Mouse (Mus musculus): ENCODE measurements around the gene Mrps16. TPM values are rescaled to one million over a fixed set of nuclear protein-coding genes. Genes with fewer than 3 reads are reported as not detected.
A peak's percentile ranks its signal among the peaks of the same experiment; 100 is the strongest.

Gene Mrps16
- polyA plus RNA-seq (2012), result 1.8 and 2.8 TPM in 2 replicates

- Histone ChIP-seq H3K4me1 (ENCODE audit: control insufficient read depth) (peaks cover 35% of the 10 kb centered on the region), H3K36me3 (ENCODE audit: control insufficient read depth) (peaks cover 24% of the 10 kb centered on the region), H3K9me3 (ENCODE audit: control insufficient read depth, low read length) (no peaks in the 10 kb centered on the region), H3K27me3 (ENCODE audit: control insufficient read depth) (no peaks in the 10 kb centered on the region), H3K4me3 (replicated peaks) (peak within 1 kb of the TSS; percentile 70)
- TF ChIP-seq GATA1 (IDR thresholded peaks at IDR 0.05; ENCODE audit: low read length) (no peak), TAL1 (IDR thresholded peaks at IDR 0.05; ENCODE audit: low read length) (no peak)
Measured at GRCm38 (mm10) chr14:20393205-20393913, at the start of gene Mrps16. TSS of gene Mrps16 (minus strand) at chr14:20393634.

DNA sequence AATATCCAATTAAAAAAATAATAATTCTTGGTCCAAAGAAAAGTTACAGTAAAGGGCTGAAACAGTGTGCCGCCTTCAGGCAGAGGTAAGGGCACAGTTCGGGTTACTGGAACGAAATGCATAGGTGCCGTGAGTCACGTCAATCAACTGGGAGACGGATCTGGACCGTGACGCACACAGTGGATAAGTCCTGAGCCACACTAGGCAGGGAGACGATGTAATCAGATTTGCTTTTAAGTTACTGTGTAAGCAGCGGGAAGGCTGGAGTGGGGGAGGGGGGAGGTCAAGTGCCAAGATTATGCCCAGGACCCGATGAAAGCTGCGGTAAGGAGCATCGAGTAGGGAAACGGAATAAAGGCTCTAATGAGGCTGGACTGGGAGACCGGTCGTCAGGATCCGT lies 48.8 kb upstream of the Mrps16 start:
- Histone ChIP-seq H3K9me3 (ENCODE audit: control insufficient read depth, low read length) (no peaks in the 10 kb centered on the region; the same call in 1 of the 2 replicates), H3K4me1 (ENCODE audit: control insufficient read depth) (no peaks in the 10 kb centered on the region)
- no peak for TF ChIP-seq GATA1 (IDR thresholded peaks at IDR 0.05; ENCODE audit: low read length)
- TF ChIP-seq TAL1 (IDR thresholded peaks at IDR 0.05; ENCODE audit: low read length), result no peak

DNA sequence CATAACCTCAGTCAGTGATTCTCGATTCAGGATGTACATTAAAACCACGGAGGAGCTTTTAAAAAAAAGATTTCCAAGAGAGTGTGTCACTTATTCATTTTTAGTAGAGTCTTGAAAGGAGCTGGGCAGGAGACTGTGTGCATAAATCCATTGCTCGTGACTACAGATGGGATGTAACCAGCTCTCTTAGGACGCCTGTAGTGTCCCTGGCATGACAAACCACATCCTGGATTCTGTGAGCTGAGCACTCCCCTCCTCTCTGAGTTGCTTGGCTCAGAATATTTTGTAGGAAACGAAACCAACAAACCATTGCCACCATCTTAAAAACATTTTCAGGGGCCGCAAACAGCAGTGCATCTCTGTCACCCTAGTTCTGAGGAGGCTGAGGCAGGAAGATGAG lies 43.5 kb upstream of the Mrps16 start:
- no peaks in the 10 kb centered on the region for H3K9me3 ChIP-seq (ENCODE audit: control insufficient read depth, low read length)
- H3K4me3 ChIP-seq (replicated peaks), result no peak overlapping the region
- no peak for TF ChIP-seq TAL1 (IDR thresholded peaks at IDR 0.05; ENCODE audit: low read length)
- no peak for TF ChIP-seq GATA1 (IDR thresholded peaks at IDR 0.05; ENCODE audit: low read length)
- H3K36me3 ChIP-seq (ENCODE audit: control insufficient read depth), result no peaks in the 10 kb centered on the region
- H3K27me3 ChIP-seq (ENCODE audit: control insufficient read depth), result no peaks in the 10 kb centered on the region
- H3K4me1 ChIP-seq (ENCODE audit: control insufficient read depth), result no peaks in the 10 kb centered on the region

More for the DNA sequence above, 48.8 kb upstream of the Mrps16 start:
- H3K4me3 ChIP-seq (replicated peaks), result no peak overlapping the region
- no peaks in the 10 kb centered on the region for H3K27me3 ChIP-seq (ENCODE audit: control insufficient read depth)
- no peaks in the 10 kb centered on the region for H3K36me3 ChIP-seq (ENCODE audit: control insufficient read depth)

- H3K27me3 ChIP-seq (ENCODE audit: control insufficient read depth), result no peaks in the 10 kb centered on the region
- no peaks in the 10 kb centered on the region for H3K9me3 ChIP-seq (ENCODE audit: control insufficient read depth, low read length)
- no peaks in the 10 kb centered on the region for H3K36me3 ChIP-seq (ENCODE audit: control insufficient read depth)
- no peak overlapping the region for H3K4me3 ChIP-seq (replicated peaks)
- TF ChIP-seq TAL1 (IDR thresholded peaks at IDR 0.05; ENCODE audit: low read length) (no peak), GATA1 (IDR thresholded peaks at IDR 0.05; ENCODE audit: low read length) (no peak)
- H3K4me1 ChIP-seq (ENCODE audit: control insufficient read depth), result no peaks in the 10 kb centered on the region
Measured at GRCm38 (mm10) chr14:20432420-20432819, 39.0 kb upstream of the Mrps16 start.

DNA sequence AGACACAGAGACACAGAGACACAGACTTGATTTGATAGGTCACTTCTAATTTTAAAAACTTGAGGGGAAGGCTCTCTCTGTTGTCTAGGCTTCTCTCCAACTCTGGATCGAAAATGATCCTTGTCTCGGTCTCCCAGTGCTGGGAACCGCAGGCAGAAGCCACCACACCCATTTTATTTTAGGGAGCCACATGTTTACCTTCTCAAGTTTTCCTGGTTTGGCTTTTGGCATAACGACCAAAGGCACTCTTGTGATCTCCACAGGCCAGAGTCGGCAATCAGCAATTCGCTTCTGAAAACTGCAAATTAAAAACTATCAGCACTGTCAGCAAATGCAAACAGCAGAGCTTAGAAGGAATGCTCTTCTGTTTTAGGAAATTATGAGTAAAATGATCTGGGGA lies 38.3 kb upstream of the Mrps16 start:
- Histone ChIP-seq H3K27me3 (ENCODE audit: control insufficient read depth) (no peaks in the 10 kb centered on the region), H3K9me3 (ENCODE audit: control insufficient read depth, low read length) (no peaks in the 10 kb centered on the region), H3K4me1 (ENCODE audit: control insufficient read depth) (no peaks in the 10 kb centered on the region), H3K36me3 (ENCODE audit: control insufficient read depth) (no peaks in the 10 kb centered on the region), H3K4me3 (replicated peaks) (no peak overlapping the region)
- TF ChIP-seq GATA1 (IDR thresholded peaks at IDR 0.05; ENCODE audit: low read length) (no peak), TAL1 (IDR thresholded peaks at IDR 0.05; ENCODE audit: low read length) (no peak)

DNA sequence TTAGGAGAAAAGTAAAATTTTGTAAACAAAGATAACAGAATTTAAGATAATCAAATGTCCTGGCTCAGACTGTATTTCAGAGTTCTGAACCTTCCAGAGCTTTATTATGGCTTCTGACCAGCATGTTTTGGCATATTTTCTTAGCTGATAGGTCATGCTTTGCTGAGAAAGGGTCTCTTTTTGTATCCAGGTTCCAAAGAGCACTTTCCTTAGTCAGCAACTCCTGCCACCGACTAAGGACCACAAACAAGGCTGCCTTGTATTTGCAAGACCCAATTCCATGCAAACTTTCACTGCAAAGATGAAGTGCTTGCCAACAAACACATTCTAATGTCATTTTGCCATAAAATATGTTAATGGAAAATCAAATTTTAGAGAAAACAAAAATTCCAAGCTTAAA lies 36.4 kb upstream of the Mrps16 start:
- Histone ChIP-seq H3K27me3 (ENCODE audit: control insufficient read depth) (no peaks in the 10 kb centered on the region), H3K36me3 (ENCODE audit: control insufficient read depth) (no peaks in the 10 kb centered on the region), H3K4me3 (replicated peaks) (no peak overlapping the region), H3K4me1 (ENCODE audit: control insufficient read depth) (no peaks in the 10 kb centered on the region), H3K9me3 (ENCODE audit: control insufficient read depth, low read length) (no peaks in the 10 kb centered on the region)
- TF ChIP-seq GATA1 (IDR thresholded peaks at IDR 0.05; ENCODE audit: low read length) (no peak), TAL1 (IDR thresholded peaks at IDR 0.05; ENCODE audit: low read length) (no peak)

DNA sequence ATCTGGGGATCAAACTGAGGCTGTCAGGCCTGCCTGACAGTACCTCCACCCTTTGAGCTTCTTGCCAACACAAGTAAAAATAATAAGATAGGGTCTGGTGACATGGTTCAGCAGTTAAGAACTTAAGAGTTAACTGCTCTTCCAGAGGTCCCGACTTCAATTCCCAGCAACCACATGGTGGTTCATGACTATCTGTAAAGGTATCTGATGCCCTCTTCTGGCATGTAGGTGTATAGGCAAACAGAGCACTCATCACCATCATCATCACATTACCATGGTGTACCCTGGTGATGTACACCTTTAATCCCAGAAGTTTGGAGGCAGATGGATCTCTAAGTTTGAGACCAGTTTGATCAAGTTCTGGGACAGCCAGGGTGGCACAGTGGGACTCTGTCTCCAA lies 35.2 kb upstream of the Mrps16 start:
- Histone ChIP-seq H3K4me3 (replicated peaks) (no peak overlapping the region), H3K9me3 (ENCODE audit: control insufficient read depth, low read length) (no peaks in the 10 kb centered on the region), H3K27me3 (ENCODE audit: control insufficient read depth) (no peaks in the 10 kb centered on the region), H3K4me1 (ENCODE audit: control insufficient read depth) (no peaks in the 10 kb centered on the region), H3K36me3 (ENCODE audit: control insufficient read depth) (no peaks in the 10 kb centered on the region)
- TF ChIP-seq GATA1 (IDR thresholded peaks at IDR 0.05; ENCODE audit: low read length) (no peak), TAL1 (IDR thresholded peaks at IDR 0.05; ENCODE audit: low read length) (no peak)

GRCm38 (mm10) chr14:20423046-20423445 lies 29.6 kb upstream of the Mrps16 start:
- Histone ChIP-seq H3K4me3 (replicated peaks) (no peak overlapping the region), H3K27me3 (ENCODE audit: control insufficient read depth) (no peaks in the 10 kb centered on the region), H3K36me3 (ENCODE audit: control insufficient read depth) (no peaks in the 10 kb centered on the region), H3K4me1 (ENCODE audit: control insufficient read depth) (no peaks in the 10 kb centered on the region), H3K9me3 (ENCODE audit: control insufficient read depth, low read length) (no peaks in the 10 kb centered on the region)
- TF ChIP-seq GATA1 (IDR thresholded peaks at IDR 0.05; ENCODE audit: low read length) (no peak), TAL1 (IDR thresholded peaks at IDR 0.05; ENCODE audit: low read length) (no peak)

- H3K4me3 ChIP-seq (replicated peaks), result no peak overlapping the region
- no peaks in the 10 kb centered on the region for H3K4me1 ChIP-seq (ENCODE audit: control insufficient read depth)
- TF ChIP-seq GATA1 (IDR thresholded peaks at IDR 0.05; ENCODE audit: low read length) (no peak), TAL1 (IDR thresholded peaks at IDR 0.05; ENCODE audit: low read length) (no peak)
Measured at GRCm38 (mm10) chr14:20422257-20422656, 28.8 kb upstream of the Mrps16 start.

DNA sequence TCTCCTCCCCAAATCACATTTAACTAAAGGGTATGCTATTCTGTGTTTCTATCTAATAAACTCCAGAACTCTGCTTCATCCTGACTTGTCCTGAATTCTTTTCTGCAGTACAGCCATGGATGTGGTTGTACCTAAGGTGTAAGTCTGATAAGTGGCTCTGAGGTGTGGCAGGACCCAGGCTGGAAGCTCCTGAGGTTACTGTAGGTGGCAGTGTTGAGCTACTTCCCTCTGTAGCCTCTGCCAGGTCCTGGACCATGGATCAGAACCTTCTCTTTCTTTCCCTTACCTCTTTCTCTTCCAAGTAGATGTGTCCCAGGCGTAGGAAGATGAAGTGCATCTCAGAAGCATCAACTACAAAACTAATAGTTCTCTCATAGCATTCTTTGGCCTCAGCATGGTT lies 6.6 kb upstream of the Mrps16 start:
- Histone ChIP-seq H3K9me3 (ENCODE audit: control insufficient read depth, low read length) (no peaks in the 10 kb centered on the region), H3K4me1 (ENCODE audit: control insufficient read depth) (no peaks in the 10 kb centered on the region), H3K36me3 (ENCODE audit: control insufficient read depth) (no peaks in the 10 kb centered on the region), H3K27me3 (ENCODE audit: control insufficient read depth) (no peaks in the 10 kb centered on the region), H3K4me3 (replicated peaks) (no peak overlapping the region)
- no peak for TF ChIP-seq GATA1 (IDR thresholded peaks at IDR 0.05; ENCODE audit: low read length)

More at GRCm38 (mm10) chr14:20422257-20422656, 28.8 kb upstream of the Mrps16 start:
- Histone ChIP-seq H3K27me3 (ENCODE audit: control insufficient read depth) (no peaks in the 10 kb centered on the region), H3K36me3 (ENCODE audit: control insufficient read depth) (no peaks in the 10 kb centered on the region), H3K9me3 (ENCODE audit: control insufficient read depth, low read length) (no peaks in the 10 kb centered on the region)
